Mouse (Mus musculus) intestine, embryonic 16.5 days (tissue): ENCODE results near the gene Ptpn21. TPM values are rescaled to one million over a fixed set of nuclear protein-coding genes. Genes with fewer than 3 reads are reported as not detected.
A peak's percentile ranks its signal among the peaks of the same experiment; 100 is the strongest.

ENCODE experiments used
- ATAC-seq: fragments of 200-750 bp; cut with Nextera tagmentation; 2 replicates; pipeline ENCODE4 v1.8.0; 2017; ENCODE audit warnings: moderate TSS enrichment, moderate library complexity
- H3K27ac ChIP-seq: fragments of 300-500 bp; sonication (generic); 2 replicates; pipeline ENCODE4 v1.5.1; 2014; ENCODE audit warnings: mild to moderate bottlenecking, low read length
- H3K27me3 ChIP-seq: fragments of 300-500 bp; sonication (generic); replicated peaks from 2 replicates; pipeline ENCODE4 v1.6.1; 2014; ENCODE audit warnings: low read length, control low read depth, mixed read lengths; ENCODE audit not compliant: control insufficient read depth, insufficient read depth
- H3K36me3 ChIP-seq: fragments of 300-500 bp; sonication (generic); 2 replicates; pipeline ENCODE4 v1.6.1; 2014; ENCODE audit warnings: low read length, control low read depth; ENCODE audit not compliant: control insufficient read depth, insufficient read depth
- H3K4me1 ChIP-seq: fragments of 300-500 bp; sonication (generic); 2 replicates; pipeline ENCODE4 v1.6.1; 2014; ENCODE audit warnings: low read length, control low read depth, mixed read lengths; ENCODE audit not compliant: control insufficient read depth, insufficient read depth
- H3K4me2 ChIP-seq: fragments of 300-500 bp; sonication (generic); 2 replicates; pipeline ENCODE4 v1.6.1; 2014; ENCODE audit warnings: low read depth, low read length, control low read depth
- H3K4me3 ChIP-seq: fragments of 300-500 bp; sonication (generic); 2 replicates; pipeline ENCODE4 v1.5.1; 2014; ENCODE audit warnings: mild to moderate bottlenecking, low read length
- H3K9ac ChIP-seq: fragments of 300-500 bp; sonication (generic); 2 replicates; pipeline ENCODE4 v1.6.1; 2014; ENCODE audit warnings: low read depth, low read length
- H3K9me3 ChIP-seq: fragments of 300-500 bp; sonication (generic); 2 replicates; pipeline ENCODE4 v1.6.1; 2016; ENCODE audit warnings: low read length, control low read depth; ENCODE audit not compliant: control insufficient read depth
- WGBS: fragments of 180-500 bp; shearing (Covaris S2); extraction: QIAGEN DNeasy Blood & Tissue Kit; methylation state at CpG from one replicate; pipeline ENCODE4 v1.1.7; 2014; 5-methylcytosine and 5-hydroxymethylcytosine counted together
- polyA plus RNA-seq: library from polyadenylated mRNA; unstranded; fragments of >200 nt; fragmentation: Nextera tagmentation; extraction: Ambion mirVana; gene quantifications from 2 replicates; pipeline ENCODE4 v1.2.1, GENCODE M21; 2015

The Ptpn21 gene
- polyA plus RNA-seq, 1 experiment from 2014 or later: 4.7 TPM

DNA sequence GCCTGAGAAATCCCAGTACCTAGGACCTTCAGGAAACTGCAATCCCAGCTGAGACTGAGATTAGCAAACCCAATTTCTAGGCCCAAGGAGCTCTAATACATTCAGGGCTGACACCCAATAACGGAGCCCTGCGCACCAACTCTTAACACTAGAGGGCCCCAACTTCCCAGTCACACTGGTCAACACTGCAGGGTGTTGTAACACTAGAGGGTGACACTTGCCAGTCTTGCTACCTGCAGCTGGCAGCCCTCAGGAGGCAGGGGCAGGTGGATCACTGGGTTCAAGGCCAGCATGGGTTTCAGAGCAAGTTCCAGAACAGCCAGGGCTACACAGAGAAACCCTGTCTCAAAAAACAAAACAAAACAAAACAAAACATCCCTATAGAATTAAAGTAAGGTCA is 8.9 kb upstream of the Ptpn21 start:
- H3K9ac ChIP-seq: no peak overlapping the region
- no peak overlapping the region for H3K4me3 ChIP-seq
- H3K9me3 ChIP-seq: no peaks in the 10 kb centered on the region
- H3K36me3 ChIP-seq: no peaks in the 10 kb centered on the region
- 23% methylated on average over 2 of the region's 2 CpGs for WGBS
- H3K4me2 ChIP-seq: no peak overlapping the region
- H3K27me3 ChIP-seq: no peaks in the 10 kb centered on the region
- ATAC-seq: peak; percentile 78
- no peak overlapping the region for H3K27ac ChIP-seq
- peaks cover 20% of the 10 kb centered on the region for H3K4me1 ChIP-seq

GRCm38 (mm10) chr12:98745626-98746025 is 8.4 kb upstream of the Ptpn21 start:
- WGBS: 59% methylated on average over 4 of the region's 4 CpGs
- no peak overlapping the region for H3K27ac ChIP-seq
- no peak for ATAC-seq

GRCm38 (mm10) chr12:98741011-98741501 is 3.9 kb upstream of the Ptpn21 start:
- ATAC-seq: peak; percentile 20
- H3K27ac ChIP-seq: no peak overlapping the region

More at GRCm38 (mm10) chr12:98745626-98746025, 8.4 kb upstream of the Ptpn21 start:
- Histone ChIP-seq H3K27me3 (no peaks in the 10 kb centered on the region), H3K9me3 (no peaks in the 10 kb centered on the region), H3K4me1 (peaks cover 20% of the 10 kb centered on the region), H3K4me3 (no peak overlapping the region), H3K9ac (no peak overlapping the region), H3K4me2 (no peak overlapping the region), H3K36me3 (no peaks in the 10 kb centered on the region)

DNA sequence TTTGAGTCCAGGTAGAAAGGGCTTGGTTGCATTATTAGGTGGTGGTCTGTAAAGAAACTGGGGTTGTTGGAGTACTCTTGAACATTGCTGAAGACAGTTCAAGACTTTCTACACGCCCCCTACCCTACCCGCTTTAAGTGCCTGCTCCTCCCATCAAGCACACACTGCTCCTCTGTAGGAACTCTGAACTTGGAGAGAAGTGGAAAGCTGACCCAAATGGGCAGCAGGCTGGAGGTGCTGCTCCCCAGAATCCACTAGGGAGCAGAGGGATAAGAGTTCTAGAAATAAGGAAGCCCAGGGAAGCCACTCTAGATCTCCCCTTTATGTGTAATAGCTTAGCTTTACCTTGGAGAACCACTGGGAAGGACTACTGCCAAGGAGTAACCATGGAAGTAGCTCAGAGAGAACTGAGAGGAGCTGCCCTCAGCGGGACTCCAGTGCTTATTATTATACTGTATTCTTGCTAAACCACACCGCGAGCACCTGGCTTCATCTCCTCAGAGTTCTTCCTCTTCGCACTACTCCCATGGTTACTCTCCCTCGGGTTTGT is 671 bp upstream of the Ptpn21 start:
- peak overlapping the region; percentile 93 for H3K9ac ChIP-seq
- H3K4me3 ChIP-seq: peak overlapping the region; percentile 81
- peak overlapping the region; percentile 92; the same call in 1 of the 2 replicates for H3K27ac ChIP-seq
- WGBS: 16% methylated on average over 7 of the region's 7 CpGs
- H3K9me3 ChIP-seq: no peaks in the 10 kb centered on the region
- no peaks in the 10 kb centered on the region for H3K36me3 ChIP-seq
- ATAC-seq: peak; percentile 28; the same call in 1 of the 2 replicates
- peak overlapping the region; percentile 60 for H3K4me2 ChIP-seq
- peaks cover 22% of the 10 kb centered on the region for H3K4me1 ChIP-seq
- no peaks in the 10 kb centered on the region for H3K27me3 ChIP-seq

More at GRCm38 (mm10) chr12:98741011-98741501, 3.9 kb upstream of the Ptpn21 start:
- H3K27me3 ChIP-seq: no peaks in the 10 kb centered on the region
- H3K4me2 ChIP-seq: no peak overlapping the region
- peaks cover 9% of the 10 kb centered on the region for H3K4me1 ChIP-seq
- H3K36me3 ChIP-seq: no peaks in the 10 kb centered on the region
- no peak overlapping the region for H3K4me3 ChIP-seq
- H3K9me3 ChIP-seq: no peaks in the 10 kb centered on the region
- H3K9ac ChIP-seq: no peak overlapping the region
- WGBS: 29% methylated on average over 3 of the region's 3 CpGs

- no peaks in the 10 kb centered on the region for H3K36me3 ChIP-seq
- peaks cover 19% of the 10 kb centered on the region for H3K4me1 ChIP-seq
- 11% methylated on average over 22 of the region's 22 CpGs for WGBS
- peak overlapping the region; percentile 69 for H3K9ac ChIP-seq
- H3K4me3 ChIP-seq: peak overlapping the region; percentile 69
- H3K27ac ChIP-seq: peak overlapping the region; percentile 20; the same call in 1 of the 2 replicates
- no peaks in the 10 kb centered on the region for H3K27me3 ChIP-seq
- peak; percentile 11; the same call in 1 of the 2 replicates for ATAC-seq
- H3K9me3 ChIP-seq: no peaks in the 10 kb centered on the region
- peak overlapping the region; percentile 69 for H3K4me2 ChIP-seq
Observed at GRCm38 (mm10) chr12:98734880-98735801, 2.1 kb downstream of the Ptpn21 start.

- peak overlapping the region; percentile 69 for H3K4me3 ChIP-seq
- peak; percentile 84 for ATAC-seq
- H3K4me2 ChIP-seq: peak overlapping the region; percentile 69
- H3K27ac ChIP-seq: peak overlapping the region; percentile 72
- H3K9ac ChIP-seq: peak overlapping the region; percentile 69
- WGBS: under 1% methylated on average over 30 of the region's 30 CpGs
- no peaks in the 10 kb centered on the region for H3K9me3 ChIP-seq
- no peaks in the 10 kb centered on the region for H3K36me3 ChIP-seq
- H3K27me3 ChIP-seq: no peaks in the 10 kb centered on the region
- peaks cover 19% of the 10 kb centered on the region for H3K4me1 ChIP-seq
Observed at GRCm38 (mm10) chr12:98734246-98734879, 2.8 kb downstream of the Ptpn21 start.

DNA sequence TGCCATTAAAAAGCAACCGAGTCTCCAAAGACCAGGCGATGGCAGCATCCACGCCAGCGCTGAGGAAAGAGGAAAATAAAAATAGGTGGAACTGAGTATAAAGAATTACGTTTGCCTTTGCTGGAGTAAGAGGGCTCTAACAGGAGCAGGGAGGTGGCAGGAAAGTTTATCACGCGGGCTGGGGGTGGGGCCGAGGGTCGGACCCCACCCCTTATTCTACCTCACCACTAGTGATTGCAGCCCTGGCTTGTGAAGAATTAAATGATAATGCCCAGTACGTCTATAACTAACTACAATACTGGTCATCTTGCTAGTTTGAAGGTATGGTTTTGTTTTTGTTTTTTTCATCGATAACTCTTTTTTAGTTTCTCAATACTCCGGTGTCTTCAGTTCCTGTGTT is 3.4 kb downstream of the Ptpn21 start:
- 14% methylated on average over 12 of the region's 12 CpGs for WGBS
- Histone ChIP-seq H3K9me3 (no peaks in the 10 kb centered on the region), H3K4me2 (peak overlapping the region; percentile 69), H3K36me3 (no peaks in the 10 kb centered on the region), H3K4me1 (peaks cover 19% of the 10 kb centered on the region), H3K4me3 (peak overlapping the region; percentile 69), H3K27ac (no peak overlapping the region), H3K27me3 (no peaks in the 10 kb centered on the region), H3K9ac (peak overlapping the region; percentile 69; the same call in 1 of the 2 replicates)
- no peak for ATAC-seq

GRCm38 (mm10) chr12:98733165-98733564 is 4.0 kb downstream of the Ptpn21 start:
- Histone ChIP-seq H3K27ac (no peak overlapping the region), H3K36me3 (no peaks in the 10 kb centered on the region), H3K27me3 (no peaks in the 10 kb centered on the region), H3K9ac (peak overlapping the region; percentile 36; the same call in 1 of the 2 replicates), H3K4me3 (peak overlapping the region; percentile 69; the same call in 1 of the 2 replicates), H3K4me2 (peak overlapping the region; percentile 69), H3K4me1 (peaks cover 17% of the 10 kb centered on the region), H3K9me3 (no peaks in the 10 kb centered on the region)
- 75% methylated on average over 3 of the region's 3 CpGs for WGBS
- ATAC-seq: no peak

- no peak overlapping the region for H3K9ac ChIP-seq
- peaks cover 17% of the 10 kb centered on the region for H3K4me1 ChIP-seq
- no peaks in the 10 kb centered on the region for H3K9me3 ChIP-seq
- H3K36me3 ChIP-seq: no peaks in the 10 kb centered on the region
- no peak overlapping the region for H3K4me3 ChIP-seq
- no peak overlapping the region for H3K4me2 ChIP-seq
- no peaks in the 10 kb centered on the region for H3K27me3 ChIP-seq
- H3K27ac ChIP-seq: no peak overlapping the region
- ATAC-seq: no peak
- WGBS: 86% methylated on average over 11 of the region's 11 CpGs
Observed at GRCm38 (mm10) chr12:98730682-98731081, 6.5 kb downstream of the Ptpn21 start.
